Mouse (Mus musculus): ENCODE measurements around the gene Atm.
A peak's percentile ranks its signal among the peaks of the same experiment; 100 is the strongest.

The Atm gene

DNA sequence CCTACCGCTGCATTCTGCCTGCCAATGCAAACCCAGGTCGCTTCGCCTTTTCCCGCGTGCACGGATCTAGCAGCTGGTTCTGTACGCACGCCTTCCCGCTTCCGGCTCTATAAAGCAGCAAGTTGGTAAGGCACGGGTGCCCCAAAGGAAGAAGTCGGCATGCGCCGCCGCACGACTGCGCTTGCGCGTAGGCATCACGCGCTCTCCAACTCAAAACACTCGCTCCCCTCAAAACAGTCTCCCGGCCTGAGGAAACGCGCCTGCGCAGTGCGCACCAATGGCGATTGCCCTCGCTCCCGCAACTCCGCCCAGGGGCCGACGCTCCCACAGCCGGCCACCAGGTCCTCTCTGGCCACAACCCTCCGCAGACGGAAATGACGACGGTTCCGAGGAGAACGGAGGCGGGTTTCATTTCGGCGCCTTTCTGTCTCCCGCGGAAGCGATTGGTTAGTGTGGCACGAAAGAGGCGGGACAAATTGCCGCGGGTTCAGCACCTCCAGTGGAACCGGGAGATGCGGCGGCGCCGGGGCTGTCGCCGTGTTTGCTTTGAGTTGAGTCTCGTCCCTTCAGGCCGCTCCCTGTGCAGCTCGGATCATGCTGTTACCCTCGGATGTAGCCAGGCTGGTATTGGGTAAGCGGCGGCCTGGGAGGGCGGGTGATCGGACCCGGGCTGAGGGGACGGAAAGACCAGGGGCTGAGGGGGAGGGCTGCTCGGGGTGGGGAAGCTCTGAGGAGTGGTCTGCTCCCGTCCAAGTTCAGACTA is at the start of gene Atm, which contains the start of gene Npat:
TSS of gene Atm (minus strand) at position 183 of the 763 bp plus-strand sequence.
TSS of gene Npat (plus strand) at position 490 of the 763 bp plus-strand sequence.
- DNase-seq (ENCODE audit: low read depth, low spot score) = peak; percentile 99

DNA sequence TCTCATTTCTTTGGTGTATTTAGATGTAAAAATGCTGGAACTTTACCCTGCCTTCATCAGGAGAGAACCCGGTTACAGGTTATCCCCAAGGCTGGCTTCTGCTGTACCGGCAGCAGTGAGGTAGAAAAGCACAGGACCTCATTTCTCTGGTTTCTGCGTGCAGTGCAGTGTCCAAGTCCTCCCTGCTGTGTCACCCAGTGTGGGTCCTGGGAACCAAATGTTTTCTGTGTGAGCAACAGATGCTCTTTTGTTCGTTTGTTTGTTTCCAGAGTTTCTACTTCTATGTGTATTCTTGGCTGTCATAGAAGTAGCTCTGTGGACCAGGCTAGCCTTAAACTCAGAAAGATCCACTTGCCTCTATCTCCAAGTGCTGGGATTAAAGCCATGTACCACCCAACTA is 45.3 kb upstream of the Atm start:
- DNase-seq (ENCODE audit: low read depth, low spot score) = no peak

DNA sequence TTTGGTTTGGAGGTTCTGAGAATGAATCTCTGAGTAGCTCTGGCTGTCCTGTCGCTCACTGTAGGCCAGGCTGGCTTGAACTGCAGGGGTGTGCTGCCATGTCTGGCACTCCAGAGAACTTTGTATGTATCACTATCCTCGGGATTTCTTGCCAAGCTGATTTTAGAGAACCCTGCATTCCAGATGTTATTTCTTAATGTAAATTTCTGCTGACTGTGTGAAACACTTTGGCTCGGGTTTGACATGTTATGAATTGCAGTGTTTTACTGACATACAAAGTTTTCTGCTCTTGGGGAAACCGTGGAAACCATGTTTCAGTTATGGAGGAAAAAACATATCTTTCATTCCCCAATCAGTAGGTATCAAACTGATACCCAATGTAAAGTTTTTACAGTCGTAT is 39.2 kb upstream of the Atm start:
- no peak for DNase-seq (ENCODE audit: low read depth, low spot score)

DNA sequence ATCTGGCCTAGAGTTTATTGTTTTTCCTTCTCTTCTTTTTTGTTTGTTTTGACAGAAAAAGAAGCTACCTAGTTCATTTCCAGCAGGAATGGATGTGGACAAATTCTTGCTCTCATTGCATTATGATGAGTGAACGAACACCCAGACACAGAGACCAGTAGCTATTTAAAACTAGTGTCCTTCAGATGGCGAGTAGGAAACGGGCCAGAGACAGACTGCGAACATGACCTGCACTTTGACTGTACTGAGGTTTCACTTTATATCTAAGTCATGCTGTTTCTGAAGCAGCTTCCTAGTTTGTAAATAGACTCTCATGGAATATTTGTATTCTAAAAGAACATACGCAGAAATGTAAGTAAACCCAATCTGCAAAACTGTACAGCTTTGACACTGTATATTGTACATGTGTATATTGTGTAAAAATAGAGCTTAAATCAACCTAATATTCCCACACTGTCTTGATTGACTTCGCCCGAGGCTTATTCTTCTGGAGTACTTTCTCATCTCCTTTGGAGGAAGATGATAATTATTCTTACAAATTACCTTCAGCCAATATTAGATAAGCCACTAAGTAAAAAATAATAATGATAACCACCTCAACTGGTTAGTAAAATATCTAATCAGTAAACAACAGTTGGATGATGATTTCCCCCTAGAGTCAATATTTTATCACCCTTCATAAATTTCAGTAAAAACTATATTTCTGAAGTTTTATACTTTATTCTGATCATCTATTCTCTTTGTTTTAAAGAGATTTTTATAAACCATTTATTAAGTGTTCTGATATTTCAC is 36.2 kb upstream of the Atm start:
- DNase-seq (ENCODE audit: low read depth, low spot score) = no peak

DNA sequence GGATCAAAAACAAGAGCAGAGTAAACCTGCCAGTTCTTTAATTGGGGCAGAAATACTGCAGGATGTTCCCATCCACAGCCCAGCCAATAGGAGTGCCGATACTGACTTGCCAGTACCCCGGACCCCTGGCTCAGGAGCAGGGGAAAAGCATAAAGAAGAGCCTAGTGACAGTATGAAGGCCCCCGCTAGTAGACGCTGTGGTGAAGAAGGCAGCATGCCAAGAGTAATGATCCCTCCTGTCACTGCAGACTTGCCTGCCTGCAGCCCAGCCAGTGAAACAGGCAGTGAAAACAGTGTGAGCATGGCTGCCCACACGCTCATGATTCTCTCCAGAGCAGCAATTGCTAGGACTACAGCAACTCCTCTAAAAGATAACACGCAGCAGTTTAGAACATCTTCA is 34.1 kb upstream of the Atm start:
- DNase-seq (ENCODE audit: low read depth, low spot score) = no peak

DNA sequence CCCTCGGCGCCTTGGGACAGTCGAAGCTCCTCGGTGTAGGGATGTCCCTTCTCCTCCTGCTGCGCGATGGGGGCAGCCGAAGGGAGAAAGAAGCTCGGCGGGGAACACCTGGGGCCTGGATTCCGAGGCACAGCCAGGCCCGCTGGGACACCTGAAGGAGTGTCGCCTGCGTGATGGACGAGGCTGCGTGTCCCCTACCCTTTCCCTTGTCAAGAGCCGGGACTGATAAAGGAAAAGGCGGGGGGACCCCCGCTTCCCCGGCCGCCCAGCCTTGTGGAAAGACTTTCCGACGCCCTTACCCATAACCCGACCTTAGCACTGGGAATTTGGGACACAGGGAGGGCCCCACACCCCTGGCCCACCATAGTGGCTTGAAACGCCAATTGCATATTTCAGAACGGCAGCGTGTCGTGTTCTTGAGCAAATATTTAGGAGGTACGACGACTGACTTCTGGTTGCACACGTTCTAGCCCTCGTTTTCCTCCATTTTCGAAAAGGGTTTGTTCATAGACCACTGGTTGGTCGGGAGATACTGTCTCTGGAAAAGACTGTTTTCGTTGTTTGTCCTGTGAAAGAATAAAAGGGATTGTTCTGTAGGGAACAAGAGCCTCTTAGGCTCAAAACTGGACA is 911 bp upstream of the Atm start:
- DNase-seq (ENCODE audit: low read depth, low spot score) = no peak

DNA sequence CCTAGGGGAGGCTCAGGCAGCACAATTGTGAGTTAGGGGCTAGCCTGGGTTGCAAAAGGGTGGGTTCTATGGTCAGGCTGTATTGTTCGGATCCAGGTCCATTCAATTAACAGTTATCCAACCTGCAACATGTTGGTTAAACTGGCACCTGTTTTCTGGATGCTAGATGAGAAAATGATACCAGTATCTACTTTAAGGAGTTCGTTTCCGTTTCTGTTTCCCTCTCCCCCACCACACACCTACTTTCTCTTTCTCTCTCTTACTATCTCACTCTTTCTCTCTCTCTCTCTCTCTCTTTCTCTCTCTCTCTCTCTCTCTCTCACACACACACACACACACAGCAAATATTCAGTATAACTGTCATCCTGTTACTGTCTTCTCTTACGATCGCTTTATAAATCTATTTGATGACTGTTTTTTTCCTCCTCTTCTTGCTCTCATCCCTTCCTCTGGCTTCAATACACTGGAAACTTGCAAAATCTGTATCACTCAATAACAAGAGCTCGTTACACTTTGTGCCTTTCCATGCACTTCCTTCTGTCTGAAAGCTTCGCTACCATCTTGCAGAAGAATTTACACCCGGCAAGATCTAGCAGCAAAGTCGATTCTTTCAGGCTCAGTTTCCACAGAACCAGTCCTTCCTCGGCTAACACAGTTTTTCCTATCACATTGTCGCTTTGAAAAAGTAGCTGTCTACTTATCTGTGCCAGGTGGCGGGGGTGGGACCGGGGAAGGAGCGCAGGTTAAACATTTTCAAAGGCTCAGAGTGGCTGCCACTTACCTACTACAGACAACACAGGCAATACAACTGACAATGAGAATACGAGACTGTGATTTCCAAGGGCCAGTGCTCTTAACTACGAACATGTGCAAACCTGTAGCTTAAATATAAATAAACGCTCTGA is 872 bp downstream of the Atm start:
- no peak for DNase-seq (ENCODE audit: low read depth, low spot score)

DNA sequence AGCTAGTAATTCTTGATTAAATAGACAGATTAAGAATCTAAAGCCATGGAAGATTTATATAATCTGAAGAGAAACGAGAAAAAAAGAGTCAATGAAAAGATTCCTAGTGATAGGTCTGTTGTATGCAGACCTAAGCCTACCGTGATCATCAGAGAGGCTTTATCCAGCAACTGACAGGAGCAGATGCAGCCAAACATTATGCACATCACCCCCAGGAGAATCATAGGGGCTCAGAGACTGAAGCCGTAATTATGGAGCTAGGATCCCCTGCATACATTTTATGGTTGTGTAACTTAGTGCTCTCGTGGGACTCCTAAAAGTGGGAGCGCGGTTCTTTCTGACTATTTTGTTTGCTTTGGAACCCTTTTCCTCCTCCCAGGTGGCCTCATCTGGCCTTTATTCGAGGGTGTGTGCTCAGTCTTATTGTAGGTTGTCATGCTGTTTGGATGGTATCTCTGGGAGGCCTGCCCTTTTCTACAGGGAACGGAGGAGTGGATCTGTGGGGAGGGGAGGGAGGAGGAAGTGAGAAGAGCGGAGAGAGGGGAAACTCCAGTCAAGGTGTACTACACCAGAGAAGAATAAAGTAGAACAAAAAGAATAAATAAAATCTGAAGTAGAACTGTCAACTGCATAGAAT is 19.0 kb downstream of the Atm start:
- DNase-seq (ENCODE audit: low read depth, low spot score) = no peak

DNA sequence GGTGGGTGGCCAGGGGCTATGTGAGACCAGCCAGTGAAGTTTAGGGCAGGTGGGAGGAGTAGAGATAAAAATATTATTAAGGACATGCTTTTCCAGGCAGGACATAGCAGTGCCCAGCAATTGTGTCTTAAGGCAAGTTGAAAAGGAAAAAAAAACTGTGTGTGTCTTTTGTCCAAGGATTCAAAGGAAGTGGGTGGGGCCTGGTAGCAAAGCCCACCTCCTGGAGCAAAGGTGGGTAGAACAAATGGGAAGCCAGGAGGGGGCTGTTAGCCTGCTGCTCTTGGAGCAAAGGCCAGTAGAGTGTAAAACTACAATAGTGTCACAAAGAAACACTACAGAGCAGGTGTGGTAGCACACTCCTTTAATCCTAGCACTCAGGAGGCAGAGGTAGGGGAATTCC is 22.4 kb downstream of the Atm start:
- no peak for DNase-seq (ENCODE audit: low read depth, low spot score)

DNA sequence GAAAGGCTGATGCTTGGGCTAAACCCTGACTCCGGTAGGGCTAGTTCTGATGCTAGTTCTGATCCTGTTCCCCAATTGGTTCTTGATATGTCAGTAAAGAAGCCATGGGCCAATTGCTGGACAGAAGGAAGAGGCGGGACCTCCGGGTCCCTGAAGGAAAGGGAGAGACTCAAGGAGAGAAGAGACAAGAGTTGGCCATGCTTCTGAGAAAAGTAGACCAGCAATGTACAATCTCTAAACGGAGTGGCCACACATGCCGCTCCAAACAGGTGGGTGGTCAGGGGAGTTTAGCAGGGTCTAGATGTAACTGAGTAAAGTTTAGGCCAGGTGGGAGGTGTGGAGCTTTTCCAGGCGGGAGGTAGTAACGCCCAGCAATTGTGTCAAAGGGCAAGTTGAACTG is 28.5 kb downstream of the Atm start:
- no peak for DNase-seq (ENCODE audit: low read depth, low spot score)

DNA sequence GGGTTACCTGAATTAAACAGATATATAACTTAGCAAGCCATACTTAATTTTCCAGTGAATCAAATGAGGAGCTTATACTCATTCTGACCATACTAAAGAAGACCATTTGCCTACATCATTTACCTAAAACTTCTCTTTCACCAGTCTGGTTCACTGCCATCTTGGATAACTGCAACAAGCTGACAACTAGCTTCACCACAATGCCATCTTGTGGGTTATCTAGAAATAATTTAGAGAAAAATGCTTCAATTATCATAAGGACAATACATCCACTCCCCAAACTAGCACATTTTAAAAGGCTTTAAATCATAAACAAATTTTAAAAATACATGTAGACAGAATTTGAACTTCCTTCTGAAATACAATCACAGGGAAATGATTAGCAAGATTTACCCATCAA is 50.7 kb downstream of the Atm start:
- no peak for DNase-seq (ENCODE audit: low read depth, low spot score)

DNA sequence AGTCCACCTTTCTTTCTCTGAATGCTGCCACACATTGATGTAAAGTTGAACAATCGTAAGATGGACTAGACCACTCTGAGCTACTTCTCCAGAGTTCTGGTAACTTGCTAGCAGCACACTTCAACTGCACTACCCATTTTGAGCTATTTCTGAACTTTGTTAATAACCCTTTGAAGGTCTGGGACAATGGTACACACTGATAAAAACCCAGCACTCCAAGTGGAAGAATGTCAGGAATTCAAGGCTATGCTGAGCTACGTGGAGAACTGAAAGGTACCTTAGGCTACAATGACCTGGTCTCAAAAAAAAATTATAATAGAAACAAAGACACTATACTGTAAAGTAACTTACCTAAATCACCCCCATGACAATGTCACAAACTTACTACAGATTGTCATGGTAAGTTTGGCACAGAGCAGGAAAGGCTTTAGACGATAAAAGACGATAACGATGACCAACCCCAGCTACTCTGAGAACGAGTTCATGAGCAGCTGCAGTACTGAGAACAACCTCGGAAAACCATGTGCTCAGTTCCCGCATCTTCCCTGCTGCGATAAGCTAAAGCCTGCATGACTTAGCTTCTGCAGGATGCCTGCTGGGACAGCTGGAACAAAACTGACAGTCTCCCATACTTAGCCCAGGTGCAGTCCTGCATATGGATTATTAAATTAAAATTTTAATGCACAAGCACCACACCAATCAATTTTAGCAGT is 63.6 kb downstream of the Atm start:
- no peak for DNase-seq (ENCODE audit: low read depth, low spot score)

DNA sequence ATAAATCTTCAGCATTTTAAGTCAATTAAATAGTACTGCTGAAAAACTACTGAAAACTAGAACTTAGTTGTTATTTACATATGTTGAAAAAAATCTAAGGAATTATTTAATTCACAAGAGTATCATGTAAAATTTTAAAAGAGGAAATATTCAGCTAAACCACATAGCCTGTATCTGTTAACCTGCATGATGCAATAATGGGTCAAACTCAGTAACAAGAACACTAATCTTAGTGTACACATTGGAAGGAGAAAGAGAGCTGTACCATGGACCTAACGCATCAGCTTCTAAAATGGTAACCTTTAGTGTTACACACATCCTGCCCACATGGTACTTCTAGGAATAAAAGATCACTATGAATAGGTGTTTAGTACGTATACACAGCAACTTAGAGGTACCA is 84.5 kb downstream of the Atm start:
- DNase-seq (ENCODE audit: low read depth, low spot score) = no peak

DNA sequence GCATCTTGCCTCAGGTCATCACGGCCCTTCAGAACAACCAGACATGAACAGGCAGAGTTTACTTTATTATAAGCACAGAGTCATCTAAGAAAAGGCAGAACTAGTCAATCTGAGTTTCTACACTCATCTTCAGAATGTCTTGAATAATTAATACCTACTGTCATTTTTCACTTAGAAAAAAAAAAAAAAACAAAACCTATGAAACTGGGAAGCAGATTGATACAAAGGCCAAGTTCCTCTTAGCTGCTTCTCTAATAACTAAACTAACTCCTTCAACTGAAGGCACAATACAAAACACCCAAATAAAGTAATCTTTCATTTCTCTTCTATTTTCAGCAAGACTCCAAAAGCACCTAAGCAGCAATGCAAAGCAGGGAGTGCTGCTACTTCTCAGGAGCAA is 85.9 kb downstream of the Atm start:
- DNase-seq (ENCODE audit: low read depth, low spot score) = no peak

DNA sequence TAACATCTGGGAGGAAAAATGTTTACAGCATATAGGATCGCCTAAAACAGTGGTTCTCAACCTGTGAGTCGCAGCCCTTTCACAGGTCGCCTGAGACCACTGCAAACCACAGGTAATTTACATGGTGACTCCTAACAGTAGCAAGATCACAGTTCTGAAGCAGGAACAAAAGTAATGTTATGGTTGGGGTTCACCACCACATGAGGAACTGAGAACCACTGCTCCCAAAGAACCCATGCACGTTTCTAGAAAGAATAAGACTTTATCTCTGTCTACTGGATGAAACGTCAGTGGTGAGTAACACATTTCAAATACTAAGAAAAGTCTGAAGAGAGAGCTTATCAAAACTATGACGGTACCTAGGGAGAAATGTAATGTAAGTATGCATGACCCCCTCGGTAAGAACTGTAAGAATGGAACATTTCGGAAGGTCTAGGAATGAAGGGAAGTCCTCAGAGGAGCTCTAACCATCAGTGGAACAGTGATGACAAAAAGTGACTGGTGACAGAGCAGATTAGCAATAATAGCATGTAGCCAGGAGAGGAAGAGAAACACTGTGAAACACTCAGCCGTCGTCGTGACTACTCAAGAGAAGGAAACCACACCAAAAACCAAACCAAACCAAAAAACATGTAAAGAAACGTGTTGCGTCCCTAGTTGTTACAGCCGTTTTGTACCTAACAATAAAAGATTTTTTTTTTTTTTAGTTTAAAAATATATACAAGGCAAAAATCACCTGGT is 100.5 kb downstream of the Atm start:
- no peak for DNase-seq (ENCODE audit: low read depth, low spot score)

DNA sequence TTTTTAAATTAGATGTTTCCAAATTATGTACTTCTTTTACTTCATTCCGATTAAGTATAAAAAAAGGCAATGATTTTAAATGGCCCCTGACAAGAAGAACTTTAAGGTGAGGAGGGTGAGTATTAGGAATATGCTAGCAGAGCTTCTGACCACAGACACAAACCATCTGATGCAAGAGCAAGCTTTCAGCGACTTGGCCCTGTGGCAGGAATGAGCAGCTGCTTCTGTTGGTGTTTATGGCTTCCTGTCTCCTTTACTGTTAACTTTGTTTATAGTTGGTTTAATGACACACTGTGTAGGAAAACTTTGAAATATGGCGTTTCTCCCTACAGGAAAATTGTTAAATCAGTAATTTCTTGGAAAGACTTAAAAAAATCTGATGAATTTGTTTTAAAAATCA is 108.9 kb downstream of the Atm start:
- no peak for DNase-seq (ENCODE audit: low read depth, low spot score)

DNA sequence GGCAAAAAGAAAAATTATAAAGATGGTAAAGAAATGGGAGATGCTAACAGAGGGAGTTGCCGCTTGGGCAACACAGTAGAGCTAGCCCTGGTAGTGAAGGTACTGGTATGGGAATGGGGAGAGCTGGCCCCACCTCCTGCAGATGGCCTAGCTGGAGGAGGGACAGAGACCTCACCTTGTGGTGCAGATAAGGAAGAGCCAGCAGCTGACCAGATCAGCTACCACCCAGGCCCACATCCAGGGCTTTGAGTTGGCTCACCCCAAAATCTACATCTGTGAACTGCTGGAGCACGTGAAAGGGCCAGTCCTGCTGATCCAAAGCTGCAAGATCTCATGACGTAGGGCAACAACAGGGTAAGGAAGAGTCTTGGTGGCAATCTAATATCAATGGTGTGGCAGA is 109.8 kb downstream of the Atm start:
- no peak for DNase-seq (ENCODE audit: low read depth, low spot score)

DNA sequence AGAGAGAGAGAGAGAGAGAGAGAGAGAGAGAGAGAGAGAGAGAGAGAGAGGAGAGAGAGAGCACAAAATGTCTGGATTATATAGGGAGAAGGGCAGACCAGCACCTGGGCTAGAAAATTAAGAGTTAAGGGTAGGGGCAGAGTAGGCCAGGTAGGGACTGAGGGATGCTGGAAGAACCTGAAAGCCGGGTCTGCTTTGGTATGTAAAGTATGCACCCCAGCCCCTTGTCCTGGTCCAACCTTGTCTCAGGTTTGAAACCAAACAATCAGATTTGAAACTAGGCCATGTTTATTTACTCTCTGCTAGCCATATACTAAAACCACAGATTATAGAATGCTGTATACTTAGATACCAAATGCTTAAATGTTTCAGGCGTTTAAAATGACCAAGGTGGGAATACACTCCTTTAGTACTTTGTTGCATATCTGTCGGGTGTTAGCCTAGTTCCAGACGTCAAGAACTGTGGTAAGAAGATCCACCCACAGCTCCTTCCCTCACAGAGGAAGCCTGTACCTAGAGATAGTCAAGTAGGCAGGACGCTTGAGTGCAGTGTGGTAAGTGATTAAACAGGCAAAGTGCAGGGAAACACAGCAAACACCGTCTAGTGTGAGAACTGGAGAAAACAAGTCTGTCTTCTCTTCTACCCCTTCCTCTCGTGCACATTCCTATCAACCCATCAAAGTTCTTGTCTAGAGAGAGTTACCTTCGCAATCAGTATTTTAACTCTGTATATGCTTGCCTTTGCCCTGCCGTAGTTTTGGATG is 114.2 kb downstream of the Atm start:
- DNase-seq (ENCODE audit: low read depth, low spot score) = no peak

DNA sequence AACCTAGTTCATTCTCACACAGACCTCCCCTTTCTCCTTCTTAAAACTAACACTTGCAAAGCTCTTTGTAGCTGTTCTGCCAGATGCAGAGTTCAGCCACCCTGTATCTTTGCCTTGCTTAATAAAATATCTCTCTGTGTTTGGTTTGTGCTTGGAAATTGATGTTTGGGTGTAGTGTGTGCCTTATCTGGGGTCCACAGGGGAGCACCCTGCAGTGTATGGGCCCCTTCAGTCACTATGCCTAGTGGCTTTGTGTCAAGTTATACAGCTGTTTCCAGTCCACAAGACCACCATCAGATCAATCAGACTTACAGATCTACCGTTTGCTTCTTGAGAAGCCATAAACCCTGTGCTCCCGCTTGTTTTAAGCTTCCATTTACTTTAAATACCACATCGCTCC is 127.1 kb downstream of the Atm start:
- no peak for DNase-seq (ENCODE audit: low read depth, low spot score)

Measured in retina, adult 2 months (tissue).